Mouse (Mus musculus): ENCODE data around the gene Wnt9a.
A peak's percentile ranks its signal among the peaks of the same experiment; 100 is the strongest.

The Wnt9a gene

DNA sequence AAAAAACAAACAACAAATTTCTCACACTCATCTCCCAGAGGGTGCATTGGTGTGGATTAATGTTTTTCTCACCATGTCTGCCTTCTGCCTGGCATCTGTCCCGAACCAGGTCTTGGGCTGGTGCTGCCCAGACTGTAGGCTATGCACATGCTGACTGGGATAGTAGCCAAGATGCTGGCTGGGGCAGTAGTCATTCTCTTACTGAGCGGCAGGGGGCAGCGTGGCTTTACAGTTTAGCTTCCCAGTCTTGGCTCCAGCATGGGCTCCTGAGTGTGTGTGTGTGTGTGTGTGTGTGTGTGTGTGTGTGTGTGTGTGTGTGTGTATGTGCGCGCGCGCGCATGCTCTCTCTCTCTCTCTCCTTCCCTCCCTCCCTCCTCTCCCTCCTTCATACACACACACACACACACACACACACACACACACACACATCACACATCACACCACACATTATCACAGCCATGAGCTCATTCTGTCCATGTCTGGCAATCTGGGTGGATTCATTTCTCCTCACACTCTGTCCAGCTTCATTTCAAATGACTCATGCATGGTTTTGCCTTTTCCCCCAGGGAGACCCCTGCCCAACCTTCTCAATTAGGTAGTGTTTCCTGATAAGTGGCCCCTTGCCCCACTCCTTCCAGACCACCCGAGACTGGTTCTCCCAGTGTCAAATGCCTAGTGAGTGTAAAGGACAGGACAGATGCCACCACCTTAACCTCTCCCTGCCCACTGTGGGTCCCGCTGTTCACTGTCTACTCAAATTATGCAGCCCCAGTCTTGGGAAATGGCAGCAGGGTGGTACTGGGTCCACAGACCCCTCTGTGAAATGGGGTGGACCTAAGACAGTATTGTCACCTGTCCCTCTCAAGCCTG lies 3.8 kb upstream of the Wnt9a start:
- DNase-seq (ENCODE audit: low spot score in 2 of 2): peak in 1 of 2 experiments; percentile 71

DNA sequence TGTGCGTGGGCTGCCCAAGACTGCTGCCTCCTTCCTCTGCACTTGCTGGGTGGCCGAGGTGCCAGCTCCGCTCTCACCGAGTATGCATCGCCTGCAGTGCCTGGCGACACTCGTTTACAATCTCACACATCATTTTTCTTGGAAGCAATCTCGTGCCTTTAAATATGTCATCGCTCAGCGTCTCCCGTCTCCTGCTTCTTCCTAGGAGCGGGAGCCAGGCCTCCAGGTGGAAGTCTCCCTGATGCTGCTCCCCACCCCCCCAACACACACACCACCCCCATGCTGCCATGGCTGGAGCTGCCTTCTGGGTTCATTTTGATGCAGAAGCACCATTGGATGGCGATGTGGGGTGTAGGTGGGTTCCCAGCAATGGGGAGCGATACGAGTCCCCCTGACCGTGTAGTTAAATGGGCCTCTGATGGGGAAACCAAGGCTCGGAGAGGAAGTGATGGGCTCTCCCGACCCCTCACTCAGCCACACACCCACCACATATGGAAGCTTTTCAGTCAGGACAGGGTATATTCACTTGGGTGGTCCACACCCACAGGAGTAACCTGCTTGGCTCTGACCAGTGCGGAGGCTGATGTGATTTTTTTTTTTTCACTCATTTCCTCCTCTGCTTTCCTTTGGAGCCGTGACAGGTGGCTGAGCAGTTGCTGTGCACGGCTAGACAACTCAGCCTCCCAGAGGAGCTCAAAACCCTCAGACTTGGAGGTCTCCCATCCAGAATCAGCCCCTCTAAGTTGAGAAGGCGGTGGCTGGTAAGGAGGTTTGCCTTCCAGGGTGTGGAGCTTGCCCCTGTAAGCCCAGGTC lies 1.5 kb upstream of the Wnt9a start:
- DNase-seq (ENCODE audit: low spot score in 2 of 2): no peak

DNA sequence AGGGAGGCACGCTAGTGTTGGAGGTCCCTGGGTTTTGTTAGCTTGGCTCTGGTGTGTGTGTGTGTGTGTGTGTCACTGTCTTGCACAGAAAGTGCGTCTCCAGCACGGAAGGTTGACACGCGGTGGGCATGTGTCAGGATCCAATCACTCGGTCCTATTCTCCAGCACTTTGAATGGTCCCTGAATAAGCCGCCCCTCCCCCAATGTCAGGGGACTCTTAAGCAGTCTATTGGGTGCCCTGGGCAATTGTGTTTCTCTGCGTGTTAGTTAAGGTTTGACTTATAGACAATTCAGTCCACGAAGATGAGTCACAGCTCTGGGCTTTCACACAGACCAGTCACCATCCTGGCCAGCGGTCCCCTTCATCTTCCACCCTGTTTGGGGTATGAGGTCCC lies 910 bp upstream of the Wnt9a start:
- no peak for DNase-seq (ENCODE audit: low spot score in 2 of 2)

DNA sequence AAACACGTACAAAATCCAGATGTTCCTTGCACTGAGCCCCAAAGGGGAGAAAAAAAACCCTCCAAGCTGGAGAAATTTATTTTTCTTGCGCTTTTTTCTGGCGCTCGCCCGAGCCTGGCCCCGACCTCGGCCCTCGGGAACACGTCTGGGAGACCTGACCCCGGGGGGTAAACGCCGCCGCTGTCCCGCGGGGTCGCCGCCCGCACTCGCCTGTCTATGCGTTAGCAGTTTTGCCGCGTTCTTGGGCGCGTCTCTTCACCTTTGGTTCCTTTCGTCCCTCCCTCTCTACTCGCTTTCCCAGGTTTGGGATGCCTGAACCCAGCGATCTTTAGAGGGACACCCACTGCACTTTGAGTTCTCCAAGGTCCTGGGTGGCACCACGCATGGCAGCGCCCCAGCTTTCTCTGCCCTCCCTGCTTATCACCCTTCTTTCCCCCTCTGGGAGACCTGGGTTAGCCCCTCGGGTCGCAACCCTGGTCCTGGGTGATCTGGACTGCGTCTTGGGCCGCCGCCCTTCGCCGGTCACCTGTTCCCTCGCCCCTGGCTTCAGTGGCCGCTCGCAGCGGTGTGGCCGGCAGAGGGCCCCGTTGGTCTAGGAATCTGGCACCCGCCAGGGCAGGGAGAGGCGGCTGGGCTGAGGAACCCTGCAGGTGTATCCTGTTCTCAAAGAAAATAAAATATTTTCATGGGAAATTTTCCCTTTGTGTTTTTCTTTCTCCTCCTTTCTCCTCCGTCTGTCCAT lies 865 bp downstream of the Wnt9a start:
- peak in 1 of 2 experiments; percentile 63 for DNase-seq (ENCODE audit: low spot score in 2 of 2)

DNA sequence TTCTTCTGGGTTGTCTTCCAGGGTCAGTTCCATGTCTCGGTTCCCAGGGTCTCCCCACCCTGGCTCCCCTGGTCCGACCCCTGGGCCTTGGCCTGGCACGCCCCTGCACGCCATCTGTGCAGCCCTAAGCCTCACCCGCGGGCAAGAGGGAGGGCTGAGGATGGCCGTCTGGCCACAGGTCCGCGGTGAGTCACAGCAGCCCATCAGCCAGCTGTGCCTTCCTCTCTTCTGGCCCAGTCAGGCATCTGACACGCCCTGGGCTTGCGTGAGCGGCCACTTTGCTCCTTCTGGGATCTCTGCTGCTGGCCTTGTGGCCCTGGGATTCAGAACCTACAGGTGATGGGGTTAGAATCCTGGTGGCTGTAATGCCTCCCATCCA lies 1.4 kb downstream of the Wnt9a start:
- DNase-seq (ENCODE audit: low spot score in 2 of 2): no peak

DNA sequence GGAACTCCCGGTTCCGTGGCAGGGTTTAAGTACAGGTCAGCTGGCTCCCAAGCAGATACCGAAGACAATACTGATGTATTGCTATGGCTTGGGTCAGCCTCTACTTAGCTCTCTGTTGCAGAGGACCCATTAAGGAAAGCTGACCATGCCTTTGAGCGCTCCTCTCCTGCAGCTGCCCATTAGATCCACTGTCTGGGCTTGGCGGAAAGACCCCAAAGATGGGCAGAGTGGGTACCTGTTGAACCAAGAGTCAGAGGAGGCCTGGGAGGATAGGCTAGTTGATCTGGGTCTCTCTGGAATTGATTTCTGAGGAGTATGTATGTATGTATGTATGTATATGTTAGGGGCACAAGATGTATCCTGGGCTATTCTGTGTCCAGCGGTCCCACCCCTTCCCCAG lies 1.9 kb downstream of the Wnt9a start:
- no peak for DNase-seq (ENCODE audit: low spot score in 2 of 2)

DNA sequence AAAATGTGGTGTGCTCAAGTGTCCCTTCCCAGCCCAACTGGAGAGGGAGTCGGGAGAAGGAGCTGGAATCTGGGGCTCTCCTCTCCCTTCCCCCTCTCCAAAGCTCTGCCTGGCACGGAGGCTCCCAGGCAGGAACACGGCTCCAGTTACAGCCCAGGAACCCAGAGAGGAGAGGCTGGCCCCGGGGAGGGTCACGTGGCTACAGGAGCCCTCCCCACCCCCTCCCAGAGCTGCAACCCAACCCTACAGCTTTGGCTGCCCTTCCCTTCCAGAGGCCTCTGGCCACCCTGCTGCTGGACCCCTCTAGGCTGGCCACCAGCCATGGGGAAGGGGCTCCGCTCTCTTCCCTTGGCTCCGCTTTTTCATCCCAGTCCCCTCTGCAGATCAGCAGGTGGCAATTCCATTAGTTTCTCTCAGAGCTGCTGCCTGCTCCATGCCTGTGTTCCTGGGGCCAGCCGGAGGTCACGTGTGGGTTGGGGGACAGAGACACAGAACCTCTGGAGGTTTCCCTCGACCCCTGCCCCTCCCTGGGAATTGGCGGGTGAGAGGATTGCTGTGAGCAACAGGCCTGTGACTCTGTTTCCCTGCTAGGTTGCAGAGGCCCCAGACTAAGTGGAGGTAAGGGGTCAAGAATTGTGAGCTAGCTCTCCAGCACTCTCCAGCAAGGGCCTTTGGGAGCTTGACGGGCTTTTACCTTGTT lies 2.5 kb downstream of the Wnt9a start:
- DNase-seq (ENCODE audit: low spot score in 2 of 2): no peak

DNA sequence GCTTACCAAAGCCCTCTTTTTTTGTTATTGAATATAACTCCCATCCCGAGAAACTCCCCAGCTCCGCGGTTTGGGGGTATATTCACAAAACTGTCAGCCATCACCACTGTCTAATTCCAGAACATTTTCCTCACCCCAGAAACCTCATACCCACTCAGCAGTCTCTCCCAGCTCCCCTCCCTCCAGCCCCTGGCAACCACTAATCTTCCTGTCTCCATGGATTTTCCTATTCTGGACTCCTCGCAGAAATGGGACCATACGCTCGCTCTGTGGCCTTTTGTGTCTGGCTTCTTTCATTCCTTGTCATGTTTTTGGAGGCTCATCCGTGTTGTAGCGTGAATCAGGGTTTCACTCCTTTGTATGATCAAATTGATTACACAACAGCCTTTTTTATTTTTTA lies 3.2 kb downstream of the Wnt9a start:
- no peak for DNase-seq (ENCODE audit: low spot score in 2 of 2)

DNA sequence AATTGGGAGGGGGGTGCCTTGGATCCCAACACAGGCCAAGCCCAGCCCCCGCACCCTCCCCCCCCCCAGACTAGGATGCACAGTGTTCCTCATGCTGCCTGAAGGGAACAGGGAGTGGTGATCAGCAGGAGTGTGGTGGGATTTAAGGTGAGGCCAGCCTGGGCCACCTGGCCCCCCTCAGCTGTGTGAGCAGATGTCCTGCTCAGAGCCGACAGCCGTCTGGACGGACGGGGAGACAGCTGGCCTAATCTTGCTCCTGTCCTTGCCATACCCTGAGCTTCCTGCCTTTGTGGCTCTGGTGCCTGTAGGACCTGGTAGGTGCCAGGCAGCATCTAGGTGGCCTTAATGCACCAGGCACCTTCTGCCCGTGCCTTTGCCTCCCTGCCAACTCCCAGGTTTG lies 5.3 kb downstream of the Wnt9a start:
- DNase-seq (ENCODE audit: low spot score in 2 of 2): no peak

DNA sequence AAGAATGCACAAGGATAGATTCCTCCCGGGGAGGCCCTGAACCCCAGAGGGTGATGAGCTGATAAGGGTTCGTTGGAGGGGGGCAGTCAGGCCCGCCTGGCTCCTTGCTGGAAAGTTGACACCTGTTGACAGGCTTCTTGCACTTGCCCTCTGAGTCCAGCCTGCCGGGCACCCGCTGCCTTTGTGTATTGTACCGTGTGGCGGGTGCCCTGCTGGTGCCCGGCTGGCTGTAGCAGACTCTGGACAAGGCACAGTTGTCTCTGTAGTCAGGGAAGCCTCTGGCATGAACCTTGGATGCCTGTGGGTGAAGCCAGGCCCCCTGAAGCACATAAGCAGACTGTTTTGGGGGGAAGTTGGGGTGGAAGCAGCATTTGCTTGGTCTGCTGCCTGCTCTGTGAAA lies 5.8 kb downstream of the Wnt9a start:
- no peak for DNase-seq (ENCODE audit: low spot score in 2 of 2)

DNA sequence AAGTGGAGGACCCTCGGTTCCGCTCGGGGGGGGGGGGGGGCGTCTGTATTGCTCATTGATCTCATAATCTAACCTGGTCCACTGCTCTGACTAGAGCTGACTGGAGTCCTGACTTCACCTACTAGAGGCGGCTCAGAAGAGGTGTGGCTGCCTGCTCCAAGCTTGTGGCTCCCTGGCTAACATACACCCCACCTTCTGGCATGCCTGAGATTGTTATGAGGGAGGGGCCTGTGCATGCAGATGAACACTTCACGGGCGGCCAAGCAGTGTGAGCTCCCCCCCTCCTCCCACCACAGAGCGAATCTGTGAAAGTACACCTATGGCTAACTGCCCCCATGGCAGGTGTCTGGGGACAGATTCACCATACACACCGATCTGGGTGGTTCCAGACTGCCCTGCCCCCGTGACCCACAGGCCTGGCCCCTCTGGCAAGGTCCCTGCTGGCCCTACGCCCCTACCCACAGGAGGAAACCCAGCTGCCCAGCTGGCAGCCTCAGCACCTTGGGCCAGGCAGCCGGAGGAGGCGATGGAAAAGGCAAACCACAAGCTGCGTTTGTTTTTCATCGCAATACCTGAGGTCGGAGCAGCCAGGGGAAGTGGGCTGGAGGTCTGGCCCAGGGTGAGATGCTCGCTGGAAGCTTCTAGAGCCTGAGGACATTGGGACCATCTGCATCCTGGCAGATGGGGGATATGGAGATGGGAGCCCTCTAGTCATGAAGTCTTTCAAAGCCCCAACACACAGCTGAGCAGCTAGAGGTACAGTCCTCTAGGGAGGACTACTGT lies 6.5 kb downstream of the Wnt9a start:
- DNase-seq (ENCODE audit: low spot score in 2 of 2): no peak

DNA sequence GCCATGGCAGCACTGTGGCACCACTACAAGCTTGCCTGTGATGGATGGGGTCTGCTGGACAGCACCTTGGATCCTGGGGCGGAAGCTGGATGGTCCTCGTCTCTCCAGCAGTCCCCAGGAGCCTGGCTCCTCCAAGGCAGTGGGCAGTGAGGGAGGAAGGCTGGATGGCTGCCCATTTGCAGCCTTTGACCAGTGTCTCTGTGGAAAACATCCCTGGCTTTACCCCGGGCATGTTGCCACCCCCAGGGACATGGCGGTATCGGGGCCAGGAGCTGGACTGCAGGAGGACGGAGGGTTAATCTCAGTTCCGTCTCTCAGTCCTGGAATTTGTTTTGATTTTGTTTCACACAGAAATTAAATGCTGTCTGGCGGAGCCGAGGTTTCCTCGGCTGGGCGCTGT lies 7.2 kb downstream of the Wnt9a start:
- DNase-seq (ENCODE audit: low spot score in 2 of 2): no peak

DNA sequence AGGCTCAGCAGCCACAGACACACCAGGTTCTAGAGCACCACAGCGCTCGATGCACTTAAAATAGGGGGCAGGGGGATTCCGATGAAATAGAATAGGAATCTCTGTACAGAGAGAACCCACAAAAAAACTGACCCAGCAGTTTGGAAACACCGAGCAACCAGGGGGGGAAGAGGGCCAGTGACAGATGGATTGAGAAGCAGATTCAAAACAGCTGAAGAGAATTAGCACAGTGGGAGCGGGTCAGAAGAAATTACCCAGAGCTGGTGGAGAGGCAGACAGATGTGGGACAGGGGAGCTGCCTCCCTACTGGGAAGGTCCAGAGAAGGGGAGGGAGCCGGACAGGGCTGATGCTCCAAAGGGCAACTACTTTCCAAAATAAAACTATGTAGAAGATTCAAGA lies 9.8 kb downstream of the Wnt9a start:
- no peak for DNase-seq (ENCODE audit: low spot score in 2 of 2)

DNA sequence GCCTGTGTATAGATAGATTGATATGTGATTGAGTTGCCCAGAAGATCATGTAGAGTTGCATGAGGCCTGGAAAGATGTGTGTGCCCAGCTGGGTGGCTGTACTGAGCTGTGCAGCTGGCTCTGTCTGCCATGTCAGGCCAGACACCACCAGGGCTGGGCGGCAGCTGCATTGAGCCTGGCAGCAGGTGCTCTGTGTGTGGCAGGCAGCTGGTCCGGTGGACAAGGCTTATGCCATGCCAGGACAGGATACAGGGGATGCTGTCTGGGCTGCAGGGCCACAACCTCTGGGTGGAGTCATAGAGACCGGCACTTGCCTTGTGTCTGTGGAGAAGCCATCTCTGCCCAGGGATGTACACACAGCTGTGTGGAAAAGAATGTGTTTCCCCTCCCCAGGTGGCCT lies 16.3 kb downstream of the Wnt9a start:
- DNase-seq (ENCODE audit: low spot score in 2 of 2): no peak

DNA sequence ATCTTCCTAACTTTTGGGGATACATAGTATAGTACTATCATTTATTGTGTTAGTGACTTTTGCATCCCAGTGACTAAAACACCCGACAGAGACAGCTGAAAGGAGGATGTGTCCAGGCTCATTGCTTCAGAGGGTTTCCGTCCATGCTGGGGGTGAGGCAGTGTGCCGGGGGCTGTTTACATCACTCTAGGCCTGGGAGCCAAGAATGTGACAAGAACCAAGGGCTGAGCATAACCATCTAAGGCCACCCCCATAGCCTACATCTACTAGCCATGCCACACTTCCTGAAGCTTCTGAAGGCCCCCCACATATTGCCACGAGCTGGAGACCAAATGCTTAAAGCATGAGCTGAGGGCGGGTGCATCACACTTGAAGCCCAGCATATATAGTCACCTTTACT lies 18.0 kb downstream of the Wnt9a start:
- no peak for DNase-seq (ENCODE audit: low spot score in 2 of 2)

DNA sequence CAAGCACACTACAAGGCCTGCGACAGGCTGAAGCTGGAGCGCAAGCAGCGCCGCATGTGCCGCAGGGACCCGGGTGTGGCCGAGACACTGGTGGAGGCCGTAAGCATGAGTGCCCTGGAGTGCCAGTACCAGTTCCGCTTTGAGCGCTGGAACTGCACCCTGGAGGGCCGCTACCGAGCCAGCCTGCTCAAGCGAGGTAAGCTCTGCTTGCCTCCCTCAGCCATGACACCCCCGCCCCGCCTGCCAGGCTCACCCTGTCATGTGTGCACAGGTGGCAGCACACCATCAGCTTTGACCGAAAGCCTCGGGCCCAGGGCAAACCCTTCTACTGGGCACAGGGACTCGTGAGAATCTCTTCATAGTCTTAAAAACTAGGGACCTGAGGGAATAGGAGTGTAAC lies 20.9 kb downstream of the Wnt9a start:
- DNase-seq (ENCODE audit: low spot score in 2 of 2): no peak

DNA sequence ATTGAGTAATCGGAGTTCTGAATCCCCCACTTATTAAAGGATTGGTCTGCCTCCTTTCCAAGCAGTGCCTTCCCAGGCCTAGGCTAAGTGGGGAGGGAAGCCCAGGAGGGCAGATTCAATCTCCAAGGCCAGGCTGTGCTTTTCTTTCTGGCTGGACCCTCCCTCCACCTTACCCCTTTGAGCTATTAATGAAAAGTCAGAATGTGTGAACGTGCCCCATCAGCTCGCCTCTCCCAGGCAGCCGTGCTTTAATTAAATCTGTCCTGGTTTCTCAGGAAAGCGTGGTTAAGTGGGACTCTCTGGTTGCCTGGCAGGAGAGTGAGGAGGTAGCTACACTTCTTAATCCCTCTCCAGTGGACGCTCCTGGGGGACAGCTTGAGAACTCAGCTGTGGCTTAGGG lies 22.9 kb downstream of the Wnt9a start:
- no peak for DNase-seq (ENCODE audit: low spot score in 2 of 2)

DNA sequence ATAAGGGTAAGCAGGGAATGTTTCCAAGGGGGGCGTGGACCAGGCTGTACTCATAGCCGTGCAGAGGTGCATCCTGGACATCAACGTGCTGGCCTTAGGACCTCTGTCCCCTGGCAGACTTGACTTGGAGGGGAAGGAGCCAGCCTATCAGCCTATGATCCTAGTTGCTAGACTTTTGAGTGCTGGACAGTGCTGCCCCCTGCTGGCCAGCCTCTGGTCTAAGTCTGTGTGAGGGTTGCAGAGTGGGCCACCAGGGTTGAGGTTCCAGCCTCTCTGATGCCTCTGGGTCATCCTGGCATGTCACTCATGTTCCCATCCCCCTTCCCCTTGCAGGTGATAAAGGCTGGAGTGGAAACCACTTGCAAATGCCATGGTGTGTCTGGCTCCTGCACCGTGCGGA lies 23.8 kb downstream of the Wnt9a start:
- peak; percentile 46 to 77 for DNase-seq (ENCODE audit: low spot score in 2 of 2)

DNA sequence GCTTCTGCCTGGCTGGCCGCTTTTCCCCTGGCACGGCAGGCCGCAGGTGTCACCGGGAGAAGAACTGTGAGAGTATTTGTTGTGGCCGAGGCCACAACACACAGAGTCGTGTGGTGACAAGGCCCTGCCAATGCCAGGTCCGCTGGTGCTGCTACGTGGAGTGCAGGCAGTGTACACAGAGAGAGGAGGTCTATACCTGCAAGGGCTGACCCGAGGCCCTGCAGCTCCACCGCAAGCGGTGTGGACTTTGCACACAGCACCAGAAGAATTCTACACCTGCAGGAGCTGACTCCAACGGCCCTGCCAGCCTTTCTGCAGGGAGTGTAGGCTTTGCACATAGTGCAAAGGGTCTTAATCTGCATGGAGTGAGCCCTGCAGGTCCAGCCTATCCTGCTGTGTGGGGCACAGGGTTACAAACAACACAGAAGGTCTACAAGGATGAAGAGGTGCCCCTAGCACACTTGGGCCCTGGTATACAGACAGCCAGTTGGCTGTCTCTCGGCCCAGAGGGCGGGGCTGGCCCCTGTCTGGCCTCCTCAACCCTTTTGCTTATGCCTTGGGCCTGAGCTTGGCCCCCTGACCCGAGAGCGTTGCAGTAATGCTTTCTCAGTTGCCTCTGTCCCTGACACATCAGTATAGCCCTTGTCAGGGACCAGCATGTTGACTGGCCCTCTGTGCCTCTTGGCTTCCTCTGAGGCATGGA lies 24.6 kb downstream of the Wnt9a start:
- DNase-seq (ENCODE audit: low spot score in 2 of 2): no peak

DNA sequence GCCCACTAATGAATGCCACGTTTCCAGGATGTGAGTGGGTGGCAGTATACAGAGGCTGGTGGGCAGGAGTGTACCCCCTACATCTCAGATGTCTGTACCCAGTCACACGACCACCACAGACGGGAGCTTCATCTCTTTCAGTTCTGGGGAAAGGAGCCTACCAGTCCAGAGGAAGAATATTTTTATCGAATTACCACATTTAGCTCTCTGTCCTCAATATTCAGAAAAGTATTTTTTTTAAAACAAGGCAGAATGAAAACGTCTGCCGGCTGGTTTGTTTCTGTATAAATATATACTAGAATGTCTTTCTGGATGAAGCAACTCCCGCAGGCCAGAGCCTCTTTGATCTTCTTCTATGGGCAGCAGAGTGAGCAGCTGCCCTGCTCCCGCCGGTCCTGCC lies 26.2 kb downstream of the Wnt9a start:
- no peak for DNase-seq (ENCODE audit: low spot score in 2 of 2)
